Mouse (Mus musculus) lung, postnatal 0 days (tissue): Measurements from ENCODE around the gene Lingo3. TPM values are rescaled to one million over a fixed set of nuclear protein-coding genes. Genes with fewer than 3 reads are reported as not detected.

Experiments used
- ATAC-seq: fragments of 200-750 bp; cut with Nextera tagmentation; 2 replicates; pipeline ENCODE4 v1.8.0; 2017; ENCODE audit warnings: moderate library complexity
- DNase-seq: peaks from one replicate; pipeline ENCODE4 v3.0.0-alpha.2; 2016; ENCODE audit warnings: low spot score
- H3K27ac ChIP-seq: fragments of 300-500 bp; sonication (generic); 2 replicates; pipeline ENCODE4 v1.5.1; 2014; ENCODE audit warnings: antibody characterized with exemption, mild to moderate bottlenecking, low read length, mixed read lengths
- H3K27me3 ChIP-seq: fragments of 300-500 bp; sonication (generic); replicated peaks from 2 replicates; pipeline ENCODE4 v1.6.1; 2014; ENCODE audit warnings: low read length, mixed read lengths; ENCODE audit not compliant: insufficient read depth
- H3K36me3 ChIP-seq: fragments of 300-500 bp; sonication (generic); 2 replicates; pipeline ENCODE4 v1.6.1; 2014; ENCODE audit warnings: low read length, mixed read lengths; ENCODE audit not compliant: insufficient read depth
- H3K4me1 ChIP-seq: fragments of 300-500 bp; sonication (generic); 2 replicates; pipeline ENCODE4 v1.6.1; 2014; ENCODE audit warnings: antibody characterized with exemption, low read depth, low read length, mixed read lengths; ENCODE audit not compliant: insufficient read depth
- H3K4me2 ChIP-seq: fragments of 300-500 bp; sonication (generic); replicated peaks from 2 replicates; pipeline ENCODE4 v1.6.1; 2014; ENCODE audit warnings: low read depth, mild to moderate bottlenecking, low read length, moderate library complexity, mixed read lengths
- H3K4me3 ChIP-seq: fragments of 300-500 bp; sonication (generic); 2 replicates; pipeline ENCODE4 v1.5.1; 2014; ENCODE audit warnings: low read depth, low read length
- H3K9ac ChIP-seq: fragments of 300-500 bp; sonication (generic); replicated peaks from 2 replicates; pipeline ENCODE4 v1.6.1; 2014; ENCODE audit warnings: low read depth, mild to moderate bottlenecking
- H3K9me3 ChIP-seq: fragments of 300-500 bp; sonication (generic); 2 replicates; pipeline ENCODE4 v1.6.1; 2016; ENCODE audit warnings: low read length, mixed read lengths
- CTCF ChIP-seq: IDR thresholded peaks from 2 replicates; pipeline ENCODE4 v1.5.1; 2016; ENCODE audit warnings: antibody characterized with exemption, mild to moderate bottlenecking
- EP300 ChIP-seq: IDR thresholded peaks from 2 replicates; pipeline ENCODE4 v1.6.1; 2016; ENCODE audit warnings: antibody characterized with exemption, mild to moderate bottlenecking, control low read depth
- WGBS: fragments of 180-500 bp; shearing (Covaris S2); extraction: QIAGEN DNeasy Blood & Tissue Kit; methylation state at CpG from one replicate; pipeline ENCODE4 v1.1.7; 2014; 5-methylcytosine and 5-hydroxymethylcytosine counted together
- polyA plus RNA-seq: library from polyadenylated mRNA; unstranded; fragments of >200 nt; fragmentation: Nextera tagmentation; extraction: Ambion mirVana; gene quantifications from 2 replicates; pipeline ENCODE4 v1.2.1, GENCODE M21; 2015

Lingo3 gene
- polyA plus RNA-seq, 1 experiment from 2014 or later: not detected

GRCm38 (mm10) chr10:80876028-80876427, 32.2 kb upstream of the Lingo3 start:
- no peaks in the 10 kb centered on the region for H3K9me3 ChIP-seq
- ATAC-seq (peak; percentile 38), DNase-seq (peak; percentile 65)
- H3K27me3 ChIP-seq: no peaks in the 10 kb centered on the region
- no peak overlapping the region for H3K27ac ChIP-seq
- H3K4me2 ChIP-seq: no peak overlapping the region
- no peak overlapping the region for H3K9ac ChIP-seq
- TF ChIP-seq EP300 (no peak), CTCF (peak; percentile 89)
- 27% methylated on average over 5 of the region's 5 CpGs for WGBS
- no peak overlapping the region for H3K4me3 ChIP-seq
- H3K4me1 ChIP-seq: no peaks in the 10 kb centered on the region
- no peaks in the 10 kb centered on the region for H3K36me3 ChIP-seq

- no peak for TF ChIP-seq EP300
- TF ChIP-seq CTCF: no peak
- Histone ChIP-seq H3K27me3 (no peaks in the 10 kb centered on the region), H3K27ac (no peak overlapping the region), H3K4me3 (no peak overlapping the region), H3K9ac (no peak overlapping the region), H3K36me3 (no peaks in the 10 kb centered on the region), H3K4me1 (no peaks in the 10 kb centered on the region), H3K9me3 (no peaks in the 10 kb centered on the region), H3K4me2 (no peak overlapping the region)
- 78% methylated on average over 9 of the region's 9 CpGs for WGBS
- no peak for ATAC-seq
- DNase-seq: no peak
Measured at GRCm38 (mm10) chr10:80874035-80874434, 30.2 kb upstream of the Lingo3 start.

GRCm38 (mm10) chr10:80871581-80871980, 27.7 kb upstream of the Lingo3 start, which contains the start of gene Tmprss9:
Gene Tmprss9 (plus strand): TSS chr10:80871848.
- Histone ChIP-seq H3K27me3 (no peaks in the 10 kb centered on the region), H3K27ac (no peak within 1 kb of the TSS), H3K9ac (no peak within 1 kb of the TSS), H3K36me3 (no peaks in the 10 kb centered on the region), H3K9me3 (no peaks in the 10 kb centered on the region), H3K4me1 (no peaks in the 10 kb centered on the region), H3K4me2 (no peak within 1 kb of the TSS), H3K4me3 (no peak within 1 kb of the TSS)
- TF ChIP-seq EP300 (no peak), CTCF (no peak)
- no peak for DNase-seq
- ATAC-seq: no peak; the same call in 1 of the 2 replicates
- 18% methylated on average over 9 of the region's 9 CpGs for WGBS

- WGBS: 74% methylated on average over 3 of the region's 6 CpGs
- H3K27me3 ChIP-seq: no peaks in the 10 kb centered on the region
- no peaks in the 10 kb centered on the region for H3K4me1 ChIP-seq
- no peak for TF ChIP-seq CTCF
- no peak for TF ChIP-seq EP300
- DNase-seq (no peak), ATAC-seq (no peak)
- no peaks in the 10 kb centered on the region for H3K9me3 ChIP-seq
- no peaks in the 10 kb centered on the region for H3K36me3 ChIP-seq
- H3K4me3 ChIP-seq: no peak overlapping the region
- no peak overlapping the region for H3K9ac ChIP-seq
- H3K4me2 ChIP-seq: no peak overlapping the region
- no peak overlapping the region for H3K27ac ChIP-seq
Measured at GRCm38 (mm10) chr10:80870993-80871392, 27.2 kb upstream of the Lingo3 start.

- WGBS: 88% methylated on average over 15 of the region's 16 CpGs
- ATAC-seq: peak; percentile 12; the same call in 1 of the 2 replicates
Measured at GRCm38 (mm10) chr10:80864446-80864845, 20.6 kb upstream of the Lingo3 start.

GRCm38 (mm10) chr10:80862305-80862704, 18.5 kb upstream of the Lingo3 start:
- WGBS: 94% methylated on average over 5 of the region's 5 CpGs
- no peaks in the 10 kb centered on the region for H3K9me3 ChIP-seq
- H3K4me1 ChIP-seq: no peaks in the 10 kb centered on the region
- H3K4me2 ChIP-seq: no peak overlapping the region
- no peak overlapping the region for H3K27ac ChIP-seq
- peaks cover 7% of the 10 kb centered on the region; the same call in 1 of the 2 replicates for H3K36me3 ChIP-seq
- no peak for TF ChIP-seq EP300
- no peak for TF ChIP-seq CTCF
- H3K9ac ChIP-seq: no peak overlapping the region
- DNase-seq (no peak), ATAC-seq (no peak)
- no peak overlapping the region for H3K4me3 ChIP-seq
- no peaks in the 10 kb centered on the region for H3K27me3 ChIP-seq

More at GRCm38 (mm10) chr10:80864446-80864845, 20.6 kb upstream of the Lingo3 start:
- no peak overlapping the region for H3K9ac ChIP-seq
- no peak overlapping the region for H3K27ac ChIP-seq
- H3K9me3 ChIP-seq: no peaks in the 10 kb centered on the region
- no peaks in the 10 kb centered on the region for H3K27me3 ChIP-seq
- H3K36me3 ChIP-seq: peaks cover 7% of the 10 kb centered on the region; the same call in 1 of the 2 replicates
- no peak overlapping the region for H3K4me3 ChIP-seq
- TF ChIP-seq CTCF (no peak), EP300 (no peak)
- H3K4me1 ChIP-seq: no peaks in the 10 kb centered on the region
- no peak for DNase-seq
- no peak overlapping the region for H3K4me2 ChIP-seq
